Mouse (Mus musculus) liver, embryonic 16.5 days (tissue): ENCODE data around the gene Nup93. TPM values are rescaled to one million over a fixed set of nuclear protein-coding genes. Genes with fewer than 3 reads are reported as not detected.

Source experiments
- ATAC-seq: fragments of 200-750 bp; cut with Nextera tagmentation; 2 replicates; pipeline ENCODE4 v1.8.0; 2017; ENCODE audit warnings: low read depth, mild to moderate bottlenecking, moderate number of reproducible peaks, moderate library complexity
- H3K27ac ChIP-seq: fragments of 300-500 bp; sonication (generic); 2 replicates; pipeline ENCODE4 v1.5.1; 2014; ENCODE audit warnings: mild to moderate bottlenecking, low read length
- H3K27me3 ChIP-seq: fragments of 300-500 bp; sonication (generic); 2 replicates; pipeline ENCODE4 v1.6.1; 2014; ENCODE audit warnings: low read depth, low read length, mixed read lengths; ENCODE audit not compliant: control insufficient read depth, insufficient read depth
- H3K36me3 ChIP-seq: fragments of 300-500 bp; sonication (generic); 2 replicates; pipeline ENCODE4 v1.6.1; 2014; ENCODE audit warnings: mild to moderate bottlenecking; ENCODE audit not compliant: control insufficient read depth, insufficient read depth
- H3K4me1 ChIP-seq: fragments of 300-500 bp; sonication (generic); 2 replicates; pipeline ENCODE4 v1.6.1; 2014; ENCODE audit warnings: low read depth, low read length, mixed read lengths; ENCODE audit not compliant: control insufficient read depth
- H3K4me2 ChIP-seq: fragments of 300-500 bp; sonication (generic); 2 replicates; pipeline ENCODE4 v1.6.1; 2014; ENCODE audit warnings: low read depth, low read length, mixed read lengths
- H3K4me3 ChIP-seq: fragments of 300-500 bp; sonication (generic); 2 replicates; pipeline ENCODE4 v1.5.1; 2014; ENCODE audit warnings: low read depth, mild to moderate bottlenecking, low read length
- H3K9ac ChIP-seq: fragments of 300-500 bp; sonication (generic); 2 replicates; pipeline ENCODE4 v1.6.1; 2014; ENCODE audit warnings: low read depth, low read length
- H3K9me3 ChIP-seq: fragments of 300-500 bp; sonication (generic); replicated peaks from 2 replicates; pipeline ENCODE4 v1.6.1; 2016; ENCODE audit warnings: low read length; ENCODE audit not compliant: control insufficient read depth
- WGBS: fragments of 180-500 bp; shearing (Covaris S2); extraction: QIAGEN DNeasy Blood & Tissue Kit; methylation state at CpG from one replicate; pipeline ENCODE4 v1.1.7; 2014; ENCODE audit not compliant: insufficient replicate concordance; 5-methylcytosine and 5-hydroxymethylcytosine counted together
- polyA plus RNA-seq: library from polyadenylated mRNA; unstranded; fragments of >200 nt; fragmentation: Nextera tagmentation; extraction: Ambion mirVana; gene quantifications from 2 replicates; pipeline ENCODE4 v1.2.1, GENCODE M21; 2015

Gene Nup93
- polyA plus RNA-seq, 1 experiment from 2014 or later: 34.0 TPM

GRCm38 (mm10) chr8:94333345-94333744, 119.0 kb downstream of the Nup93 start:
- Histone ChIP-seq H3K9ac (no peak overlapping the region), H3K36me3 (no peaks in the 10 kb centered on the region), H3K4me1 (no peaks in the 10 kb centered on the region), H3K9me3 (no peaks in the 10 kb centered on the region), H3K4me3 (no peak overlapping the region), H3K4me2 (no peak overlapping the region), H3K27ac (no peak overlapping the region), H3K27me3 (no peaks in the 10 kb centered on the region)
- WGBS: 37% methylated on average over 5 of the region's 5 CpGs
- ATAC-seq: peak; percentile 4; the same call in 1 of the 2 replicates

DNA sequence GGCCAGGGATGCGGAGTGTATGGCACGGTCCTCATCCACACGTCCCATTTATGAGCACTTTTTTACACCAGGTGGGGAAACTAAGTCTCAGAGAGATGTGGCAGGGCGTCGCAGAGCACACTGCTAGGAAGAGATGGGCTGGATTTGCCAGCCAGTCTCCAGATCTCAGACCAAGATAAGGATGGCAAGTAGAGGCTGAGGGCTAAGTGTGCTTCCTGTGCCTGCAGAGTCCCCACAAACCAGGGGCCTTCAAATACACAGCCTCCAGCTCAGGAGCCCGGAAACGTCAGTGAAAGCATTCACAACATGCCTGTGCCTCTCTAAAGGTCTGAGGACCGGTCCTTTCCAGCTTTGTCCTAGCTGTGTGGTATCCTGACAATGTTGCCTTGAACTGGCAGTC, 123.2 kb downstream of the Nup93 start:
- H3K9ac ChIP-seq: no peak overlapping the region
- 49% methylated on average over 8 of the region's 8 CpGs for WGBS
- no peaks in the 10 kb centered on the region for H3K36me3 ChIP-seq
- no peaks in the 10 kb centered on the region for H3K27me3 ChIP-seq
- H3K27ac ChIP-seq: no peak overlapping the region
- ATAC-seq: no peak
- no peaks in the 10 kb centered on the region for H3K4me1 ChIP-seq
- H3K4me3 ChIP-seq: no peak overlapping the region
- H3K4me2 ChIP-seq: no peak overlapping the region
- no peaks in the 10 kb centered on the region for H3K9me3 ChIP-seq

GRCm38 (mm10) chr8:94340796-94341195, 126.4 kb downstream of the Nup93 start:
- Histone ChIP-seq H3K36me3 (no peaks in the 10 kb centered on the region), H3K4me1 (no peaks in the 10 kb centered on the region; the same call in 1 of the 2 replicates), H3K4me3 (no peak overlapping the region), H3K27ac (no peak overlapping the region), H3K4me2 (no peak overlapping the region), H3K27me3 (no peaks in the 10 kb centered on the region), H3K9ac (no peak overlapping the region), H3K9me3 (no peaks in the 10 kb centered on the region)
- WGBS: 51% methylated on average over 7 of the region's 7 CpGs
- no peak for ATAC-seq

DNA sequence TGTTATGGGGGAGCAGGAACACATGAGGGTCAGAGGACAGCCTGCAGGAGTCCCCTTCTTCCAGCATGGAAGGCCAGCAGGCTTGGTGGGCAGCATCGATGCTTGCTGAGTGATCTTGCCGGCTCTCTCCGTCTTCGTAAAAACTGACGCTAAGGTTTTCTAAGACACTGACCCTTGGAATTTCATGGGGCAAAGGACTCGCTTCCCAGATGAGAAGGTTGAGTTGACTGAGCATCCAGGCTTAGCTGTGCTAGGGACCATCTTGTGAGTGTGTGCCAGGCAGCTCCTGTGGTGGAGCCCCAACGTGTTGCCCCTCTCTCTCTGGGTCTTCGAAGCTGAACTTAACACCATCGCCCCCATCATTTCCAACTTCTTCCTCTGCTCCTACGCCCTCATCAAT, 128.3 kb downstream of the Nup93 start:
- H3K27me3 ChIP-seq: no peaks in the 10 kb centered on the region
- WGBS: 83% methylated on average over 10 of the region's 10 CpGs
- ATAC-seq: no peak
- H3K4me2 ChIP-seq: no peak overlapping the region
- no peak overlapping the region for H3K27ac ChIP-seq
- H3K36me3 ChIP-seq: no peaks in the 10 kb centered on the region
- H3K9ac ChIP-seq: no peak overlapping the region
- no peaks in the 10 kb centered on the region for H3K9me3 ChIP-seq
- no peaks in the 10 kb centered on the region; the same call in 1 of the 2 replicates for H3K4me1 ChIP-seq
- H3K4me3 ChIP-seq: no peak overlapping the region

GRCm38 (mm10) chr8:94343290-94343689, 128.9 kb downstream of the Nup93 start:
- H3K4me3 ChIP-seq: no peak overlapping the region
- no peaks in the 10 kb centered on the region for H3K36me3 ChIP-seq
- no peaks in the 10 kb centered on the region for H3K27me3 ChIP-seq
- H3K27ac ChIP-seq: no peak overlapping the region
- ATAC-seq: no peak
- H3K9me3 ChIP-seq: no peaks in the 10 kb centered on the region
- no peak overlapping the region for H3K4me2 ChIP-seq
- WGBS: 4% methylated on average over 6 of the region's 6 CpGs
- no peak overlapping the region for H3K9ac ChIP-seq
- no peaks in the 10 kb centered on the region; the same call in 1 of the 2 replicates for H3K4me1 ChIP-seq

- no peak overlapping the region for H3K9ac ChIP-seq
- ATAC-seq: no peak
Measured at GRCm38 (mm10) chr8:94343778-94344320, 129.5 kb downstream of the Nup93 start.

GRCm38 (mm10) chr8:94345657-94346056, 131.3 kb downstream of the Nup93 start:
- 70% methylated on average over 4 of the region's 4 CpGs for WGBS
- no peak overlapping the region for H3K9ac ChIP-seq
- ATAC-seq: peak; percentile 43
- no peaks in the 10 kb centered on the region for H3K36me3 ChIP-seq
- H3K4me1 ChIP-seq: no peaks in the 10 kb centered on the region; the same call in 1 of the 2 replicates
- no peak overlapping the region for H3K27ac ChIP-seq
- H3K9me3 ChIP-seq: no peaks in the 10 kb centered on the region
- H3K4me3 ChIP-seq: no peak overlapping the region
- no peaks in the 10 kb centered on the region for H3K27me3 ChIP-seq
- H3K4me2 ChIP-seq: no peak overlapping the region

More at GRCm38 (mm10) chr8:94343778-94344320, 129.5 kb downstream of the Nup93 start:
- H3K4me2 ChIP-seq: no peak overlapping the region
- H3K27me3 ChIP-seq: no peaks in the 10 kb centered on the region
- H3K4me3 ChIP-seq: no peak overlapping the region
- no peaks in the 10 kb centered on the region for H3K9me3 ChIP-seq
- H3K27ac ChIP-seq: no peak overlapping the region
- H3K36me3 ChIP-seq: no peaks in the 10 kb centered on the region
- 68% methylated on average over 11 of the region's 11 CpGs for WGBS
- no peaks in the 10 kb centered on the region; the same call in 1 of the 2 replicates for H3K4me1 ChIP-seq

GRCm38 (mm10) chr8:94346264-94346663, 131.9 kb downstream of the Nup93 start:
- Histone ChIP-seq H3K36me3 (no peaks in the 10 kb centered on the region), H3K27me3 (no peaks in the 10 kb centered on the region), H3K9ac (no peak overlapping the region), H3K27ac (no peak overlapping the region), H3K4me1 (no peaks in the 10 kb centered on the region; the same call in 1 of the 2 replicates), H3K4me2 (no peak overlapping the region), H3K9me3 (no peaks in the 10 kb centered on the region), H3K4me3 (no peak overlapping the region)
- WGBS: 71% methylated on average over 13 of the region's 13 CpGs
- ATAC-seq: no peak

DNA sequence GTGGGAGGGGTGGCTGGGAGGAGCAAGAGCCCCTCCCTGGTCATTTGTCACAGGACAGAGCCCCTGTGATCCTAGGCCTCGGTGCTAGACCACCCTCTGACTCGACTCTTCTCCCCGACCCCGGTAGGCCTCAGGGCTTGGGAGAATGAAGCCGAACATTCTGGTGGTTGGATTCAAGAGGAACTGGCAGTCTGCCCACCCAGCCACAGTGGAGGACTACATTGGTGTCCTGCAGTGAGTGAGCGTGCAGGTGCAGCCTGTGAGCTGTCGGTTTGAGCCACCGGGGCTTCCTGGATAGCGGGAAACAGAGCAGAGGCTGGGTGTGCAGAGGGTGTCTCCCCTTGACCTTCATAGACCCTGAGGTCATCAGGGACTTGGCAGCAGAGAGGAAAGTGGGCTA, 134.1 kb downstream of the Nup93 start:
- no peaks in the 10 kb centered on the region for H3K9me3 ChIP-seq
- no peak overlapping the region for H3K27ac ChIP-seq
- no peaks in the 10 kb centered on the region; the same call in 1 of the 2 replicates for H3K4me1 ChIP-seq
- no peak overlapping the region for H3K4me2 ChIP-seq
- no peak overlapping the region for H3K4me3 ChIP-seq
- no peaks in the 10 kb centered on the region for H3K27me3 ChIP-seq
- no peaks in the 10 kb centered on the region for H3K36me3 ChIP-seq
- WGBS: 64% methylated on average over 9 of the region's 9 CpGs
- ATAC-seq: no peak
- no peak overlapping the region for H3K9ac ChIP-seq
